Mouse (Mus musculus): ENCODE results near the gene Gm20873. TPM values are rescaled to one million over a fixed set of nuclear protein-coding genes. Genes with fewer than 3 reads are reported as not detected.
"Not testable (repeated sequence)": the region's sequence is repeated elsewhere in the genome, so short reads cannot be mapped to it uniquely, and the experiment has no call there.

Gm20873 gene
- not detected in 2 replicates for polyA plus RNA-seq (2016; fragmentation: Nextera tagmentation; extraction: Ambion mirVana)

DNA sequence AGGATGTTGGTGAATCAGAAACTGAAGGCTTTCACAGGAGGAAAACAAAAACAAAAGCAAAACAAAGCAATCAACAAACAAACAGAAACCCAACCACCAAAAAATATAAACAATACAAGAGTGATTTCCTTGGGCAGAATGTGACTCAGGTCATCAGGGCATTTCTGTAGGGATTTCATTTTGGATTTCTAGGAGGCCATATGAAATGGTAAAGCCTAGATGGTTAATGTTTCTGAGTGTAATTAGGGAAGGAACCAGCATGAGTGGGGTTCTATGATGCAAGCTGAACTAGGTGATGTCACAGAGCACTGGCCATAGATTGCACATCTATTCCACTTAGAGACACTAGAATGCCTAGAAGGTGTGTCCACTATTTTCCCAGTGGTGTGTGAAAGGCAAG lies at the start of gene Gm20873:
Gene Gm20873, plus strand, starts transcription at position 301 of the 400 bp plus-strand sequence.
- not testable (repeated sequence) for H3K4me1 ChIP-seq; H3K4me3 ChIP-seq; H3K9me3 ChIP-seq (replicated peaks); ATAC-seq; H3K9ac ChIP-seq; H3K27me3 ChIP-seq (replicated peaks); H3K27ac ChIP-seq; H3K36me3 ChIP-seq; H3K4me2 ChIP-seq

DNA sequence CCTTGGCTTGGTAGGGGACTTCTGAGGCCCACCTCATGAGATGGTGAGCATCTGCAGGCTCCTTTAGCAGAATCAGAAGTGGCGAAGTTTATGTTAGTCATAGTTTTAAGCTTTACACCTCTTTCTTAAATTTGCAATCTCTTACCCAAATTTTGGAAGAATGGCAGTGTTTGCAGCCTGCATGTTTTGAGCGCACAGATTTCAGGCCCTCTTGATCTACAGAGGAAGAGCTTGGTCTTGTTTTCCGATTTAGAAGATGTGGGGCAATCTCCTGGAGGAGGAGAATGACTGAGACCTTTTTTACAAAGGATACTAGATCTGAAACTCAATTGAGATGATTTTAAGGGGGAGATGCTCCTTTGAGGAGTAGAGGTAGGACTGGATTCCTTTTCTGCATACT lies 29.0 kb upstream of the Gm20873 start, which contains the start of gene Gm21746:
Gene Gm21746, minus strand, starts transcription at position 101 of the 400 bp plus-strand sequence.
- H3K9ac ChIP-seq; H3K27ac ChIP-seq; H3K4me1 ChIP-seq; H3K36me3 ChIP-seq; H3K27me3 ChIP-seq (replicated peaks); H3K9me3 ChIP-seq (replicated peaks); ATAC-seq; H3K4me2 ChIP-seq; H3K4me3 ChIP-seq: not testable (repeated sequence)
- WGBS (ENCODE audit: insufficient replicate concordance), result 39% methylated on average over 2 of the region's 3 CpGs

Other genes starting within 250 kb of the Gm20873 start
- gene Gm21746, start 29.1 kb upstream of the Gm20873 start, polyA plus RNA-seq (2016; fragmentation: Nextera tagmentation; extraction: Ambion mirVana), result not detected in 2 replicates